Mouse (Mus musculus): Measurements from ENCODE around the gene Slc24a4. TPM values are rescaled to one million over a fixed set of nuclear protein-coding genes. Genes with fewer than 3 reads are reported as not detected.
"Not testable (repeated sequence)": the region's sequence is repeated elsewhere in the genome, so short reads cannot be mapped to it uniquely, and the experiment has no call there.

The Slc24a4 gene
- total RNA-seq, 4 experiments from 2014 or later: 34.2 to 50.2 (median 44.5) TPM

- DNase-seq (ENCODE audit: low spot score in 2 of 2): peak in 1 of 2 experiments; percentile 20
Observed at GRCm38 (mm10) chr12:102164632-102165031, 36.1 kb downstream of the Slc24a4 start.

DNA sequence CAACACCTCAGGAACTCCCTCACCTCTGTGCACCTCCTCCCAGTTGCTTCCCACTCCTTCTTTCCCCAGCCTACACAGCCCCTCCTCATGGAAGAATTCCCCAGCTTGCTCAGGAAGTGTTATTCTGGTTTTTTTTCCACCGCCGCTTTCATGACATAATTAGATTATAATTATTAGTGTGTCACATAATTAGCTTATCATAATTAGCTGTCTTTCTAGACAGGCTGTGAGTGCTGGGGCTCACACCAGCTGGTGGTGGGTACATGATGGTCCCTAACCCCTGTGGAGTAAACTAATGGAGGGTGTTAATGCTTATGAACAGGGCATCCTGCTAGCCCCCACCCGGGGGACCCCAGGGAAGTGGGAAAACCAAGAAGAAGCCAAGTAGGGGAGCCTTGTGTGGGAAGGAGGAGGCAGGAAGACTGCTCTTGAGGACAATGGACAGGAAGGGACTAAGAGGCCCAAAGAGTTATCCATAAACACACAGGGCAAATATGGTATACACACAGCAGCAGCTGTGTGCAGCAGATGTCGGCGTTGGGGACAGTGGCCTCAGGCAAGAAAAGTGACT, 38.2 kb downstream of the Slc24a4 start:
- DNase-seq (ENCODE audit: low spot score in 2 of 2): no peak

- no peak for DNase-seq (ENCODE audit: low spot score in 2 of 2)
Observed at GRCm38 (mm10) chr12:102167302-102167701, 38.8 kb downstream of the Slc24a4 start.

DNA sequence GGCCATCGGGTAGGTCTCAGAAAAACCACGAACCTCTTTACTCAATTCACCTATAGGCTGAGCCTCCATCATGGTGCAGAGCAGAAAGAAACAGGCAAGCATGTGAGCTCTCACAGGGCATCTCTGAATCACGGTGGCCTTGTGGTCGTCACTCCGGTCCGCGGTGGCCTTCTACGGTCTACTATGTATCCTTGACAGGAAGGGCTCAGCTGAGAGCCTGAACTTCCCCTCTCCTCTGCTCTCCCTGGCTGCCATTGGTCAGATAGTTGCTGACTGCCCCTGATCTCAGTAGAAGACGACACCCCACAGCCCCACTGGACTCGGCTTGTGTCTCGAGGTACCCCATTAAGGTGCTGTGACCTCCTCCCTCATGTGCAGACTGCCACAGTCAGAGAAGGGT, 44.2 kb downstream of the Slc24a4 start:
- DNase-seq (ENCODE audit: low spot score in 2 of 2): no peak

GRCm38 (mm10) chr12:102173345-102173744, 44.8 kb downstream of the Slc24a4 start:
- no peak for DNase-seq (ENCODE audit: low spot score in 2 of 2)

DNA sequence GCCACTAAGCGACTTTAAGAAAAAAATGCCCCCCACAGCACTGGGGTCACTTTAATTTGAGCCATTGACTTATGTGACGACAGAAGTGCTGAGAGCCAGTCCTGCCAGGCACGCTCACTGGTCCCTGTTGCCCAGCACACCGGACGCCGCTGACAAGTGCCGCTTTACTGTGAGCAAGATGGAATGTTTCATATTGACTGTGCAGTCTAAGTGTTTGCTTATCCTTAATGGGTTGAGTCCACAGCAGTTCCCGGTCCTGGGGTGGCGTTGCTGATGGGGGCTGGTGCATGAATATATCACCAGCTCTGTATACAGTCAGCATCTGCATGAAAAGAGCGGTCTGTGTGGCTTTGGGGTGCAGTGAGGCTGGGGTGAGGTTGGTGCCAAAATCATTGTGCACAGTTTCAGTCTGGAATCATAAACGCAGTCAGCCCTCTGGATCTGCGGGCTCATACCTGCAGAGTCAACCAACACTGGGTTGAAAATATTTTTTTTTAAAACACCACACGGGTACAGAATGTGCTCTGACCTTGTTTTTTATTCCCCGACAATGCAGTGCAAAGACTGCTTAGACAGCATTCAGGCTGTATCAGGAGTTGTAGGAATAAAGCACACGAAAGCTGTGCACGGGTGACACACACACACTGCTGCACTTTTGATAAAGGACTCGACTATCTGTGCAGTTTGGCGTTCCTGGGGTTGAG, 52.0 kb downstream of the Slc24a4 start:
- DNase-seq (ENCODE audit: low spot score in 2 of 2): no peak

DNA sequence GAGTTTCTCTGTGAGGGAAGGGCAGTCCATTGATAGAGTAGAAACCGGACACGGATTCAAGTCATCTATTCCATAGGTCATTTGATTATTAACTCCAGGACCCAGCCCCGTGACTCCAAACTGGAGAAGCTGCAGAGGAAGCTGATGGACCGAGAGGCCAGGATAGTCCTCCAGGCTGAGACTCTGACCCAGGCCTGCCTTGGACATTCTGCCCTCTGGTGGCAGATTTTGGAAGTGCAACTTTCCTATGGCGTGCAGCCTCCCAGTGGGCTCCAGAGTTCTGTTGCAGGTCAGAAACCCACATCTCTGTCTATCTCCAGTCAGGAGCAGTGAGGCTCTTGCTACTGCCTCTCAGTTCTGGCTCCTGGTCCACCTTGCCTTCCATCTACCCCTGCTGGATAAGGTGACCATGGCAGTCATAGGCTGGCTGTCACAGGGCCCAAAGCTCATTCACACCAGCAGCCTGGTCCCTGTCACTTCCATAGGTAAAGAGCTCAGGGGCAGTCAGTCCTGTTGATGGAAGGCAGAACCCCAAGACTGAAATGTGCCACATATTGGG, 53.3 kb downstream of the Slc24a4 start:
- peak in 1 of 2 experiments; percentile 44 for DNase-seq (ENCODE audit: low spot score in 2 of 2)

DNA sequence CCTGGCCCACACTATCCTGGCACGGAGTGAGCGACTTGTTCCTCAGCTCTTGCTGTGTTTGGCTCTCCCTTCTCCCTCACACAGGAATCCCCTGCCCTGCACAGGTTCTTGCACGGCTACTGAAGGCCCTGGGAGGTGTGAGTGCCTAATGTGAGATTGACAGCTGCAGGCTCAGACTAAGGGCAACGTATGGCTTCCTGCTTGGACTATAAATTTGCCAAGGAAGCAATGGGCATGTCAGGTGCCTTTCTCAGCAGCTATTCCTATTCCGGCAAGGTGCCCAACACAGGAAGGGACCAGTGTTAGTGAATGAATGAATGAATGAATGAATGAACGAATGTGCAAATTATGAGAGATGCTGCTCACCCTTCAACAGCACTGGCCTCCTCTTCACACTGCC, 54.1 kb downstream of the Slc24a4 start:
- no peak for DNase-seq (ENCODE audit: low spot score in 2 of 2)

GRCm38 (mm10) chr12:102183201-102183600, 54.7 kb downstream of the Slc24a4 start:
- DNase-seq (ENCODE audit: low spot score in 2 of 2): no peak

GRCm38 (mm10) chr12:102190820-102191219, 62.3 kb downstream of the Slc24a4 start:
- DNase-seq (ENCODE audit: low spot score in 2 of 2): peak; percentile 67 to 68

- DNase-seq (ENCODE audit: low spot score in 2 of 2): peak in 1 of 2 experiments; percentile 39
Observed at GRCm38 (mm10) chr12:102201516-102201915, 73.0 kb downstream of the Slc24a4 start.

- peak; percentile 34 to 53 for DNase-seq (ENCODE audit: low spot score in 2 of 2)
Observed at GRCm38 (mm10) chr12:102202901-102203300, 74.4 kb downstream of the Slc24a4 start.

DNA sequence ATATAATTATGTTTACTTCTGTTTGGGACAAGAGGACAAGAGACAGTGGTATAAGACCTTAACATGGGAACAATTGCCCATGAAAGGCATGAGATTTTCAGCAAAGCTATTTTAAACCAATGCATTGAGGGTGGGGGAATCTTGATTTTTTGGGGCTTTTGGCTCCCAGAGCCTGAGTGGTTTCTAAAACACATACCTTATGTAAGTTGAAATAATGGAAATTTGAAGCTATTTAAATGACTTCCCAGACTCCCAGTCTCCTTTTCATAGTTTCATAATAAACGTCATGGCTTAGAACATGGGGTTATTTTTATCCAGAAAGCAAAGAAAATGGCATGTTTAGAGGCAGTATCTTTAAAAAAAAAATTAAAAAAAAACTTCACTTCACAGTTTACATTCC, 77.9 kb downstream of the Slc24a4 start:
- no peak for DNase-seq (ENCODE audit: low spot score in 2 of 2)

DNA sequence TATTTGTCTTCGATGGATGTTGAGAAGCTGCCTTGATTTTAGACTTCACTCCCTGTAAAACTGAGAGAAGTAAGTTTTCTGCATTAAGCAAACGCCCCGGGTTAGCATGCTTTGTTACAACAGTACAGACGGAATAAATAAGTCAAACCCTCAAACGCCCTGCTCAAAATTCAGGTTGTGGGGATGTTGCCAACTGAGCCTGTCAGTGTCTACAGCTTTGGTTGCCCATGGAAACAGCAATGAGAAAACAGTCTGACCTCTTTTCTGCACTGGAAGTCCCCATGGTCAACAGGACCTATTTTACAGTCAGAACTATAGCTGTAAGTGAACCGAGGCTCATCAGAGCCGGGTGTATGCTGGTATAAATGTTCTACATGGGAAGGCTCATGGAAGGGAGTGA, 78.7 kb downstream of the Slc24a4 start:
- DNase-seq (ENCODE audit: low spot score in 2 of 2): no peak

GRCm38 (mm10) chr12:102210801-102211200, 82.3 kb downstream of the Slc24a4 start:
- no peak for DNase-seq (ENCODE audit: low spot score in 2 of 2)

- peak; percentile 38 to 57 for DNase-seq (ENCODE audit: low spot score in 2 of 2)
Observed at GRCm38 (mm10) chr12:102223404-102223803, 94.9 kb downstream of the Slc24a4 start.

GRCm38 (mm10) chr12:102224112-102224511, 95.6 kb downstream of the Slc24a4 start:
- not testable (repeated sequence) for DNase-seq (ENCODE audit: low spot score in 2 of 2)

DNA sequence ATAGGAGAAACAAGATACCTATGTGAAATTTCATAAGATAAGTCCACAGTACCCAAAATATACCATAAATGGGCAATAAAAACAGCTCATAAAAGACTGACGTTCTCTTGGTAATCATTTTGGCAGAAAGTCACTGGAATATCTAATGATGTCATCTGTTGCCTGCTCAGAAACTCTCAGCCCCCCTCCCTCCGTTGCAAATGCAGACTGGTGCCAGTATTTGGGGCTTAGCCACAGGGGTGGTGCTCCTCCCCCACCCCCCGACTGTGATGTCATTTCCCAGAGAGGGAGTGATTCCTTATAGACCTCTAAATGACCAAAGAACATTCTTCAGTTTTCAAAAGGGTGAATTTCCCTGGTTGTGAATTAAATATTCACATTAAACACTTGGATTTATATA, 96.6 kb downstream of the Slc24a4 start:
- DNase-seq (ENCODE audit: low spot score in 2 of 2): no peak

GRCm38 (mm10) chr12:102235551-102235950, 107.0 kb downstream of the Slc24a4 start:
- no peak for DNase-seq (ENCODE audit: low spot score in 2 of 2)

DNA sequence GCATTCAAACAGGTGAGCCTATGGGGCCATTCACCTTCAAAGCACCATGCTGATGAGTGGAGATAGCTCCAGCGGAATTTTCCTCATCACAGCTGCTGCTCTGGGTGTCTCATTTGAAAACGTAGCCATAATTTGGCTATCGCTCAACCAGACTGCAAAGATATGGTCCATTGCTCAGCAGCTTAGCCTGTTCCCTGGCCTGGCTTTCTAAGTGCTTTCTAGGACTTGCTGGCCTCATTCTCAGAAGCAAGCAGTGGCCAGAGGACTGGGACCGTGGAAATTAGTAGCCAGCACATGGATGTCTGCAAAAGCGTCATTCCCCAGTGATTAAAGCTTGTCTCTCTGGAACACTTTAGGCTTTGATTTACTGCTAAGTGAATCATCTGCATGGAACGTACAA, 107.8 kb downstream of the Slc24a4 start:
- no peak for DNase-seq (ENCODE audit: low spot score in 2 of 2)

DNA sequence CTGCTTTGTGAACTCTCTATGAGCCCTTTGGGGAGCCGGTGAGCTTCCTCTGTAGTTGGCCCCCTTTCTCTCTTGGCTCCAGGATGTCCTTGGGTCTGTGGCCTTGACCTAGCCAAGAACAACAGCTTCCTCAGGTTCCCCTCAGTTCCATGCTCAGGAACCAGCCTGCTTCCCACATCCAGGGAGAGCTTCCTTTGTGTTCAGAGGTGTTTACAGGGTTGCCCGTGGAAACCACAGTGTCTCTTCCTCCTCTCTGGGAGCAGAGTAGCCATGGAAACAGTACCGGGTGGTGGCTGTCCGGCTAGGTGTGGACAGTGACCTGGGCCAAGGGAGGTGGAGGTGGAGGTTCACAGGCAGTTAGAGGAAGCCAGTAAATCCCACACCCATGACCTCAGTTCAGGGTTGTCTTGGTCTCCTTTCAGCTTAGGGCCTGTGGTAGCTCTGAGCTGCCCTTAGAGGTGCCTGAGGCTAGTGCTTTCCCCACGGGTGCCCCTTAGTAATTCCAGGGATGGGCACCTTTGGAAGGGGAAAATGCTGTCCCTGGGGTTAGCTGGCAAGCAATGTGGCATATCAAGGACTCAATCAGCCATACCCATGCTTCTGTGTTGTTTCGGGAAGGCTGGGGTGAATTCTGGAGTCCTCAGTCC, 113.7 kb downstream of the Slc24a4 start:
- DNase-seq (ENCODE audit: low spot score in 2 of 2): no peak

DNA sequence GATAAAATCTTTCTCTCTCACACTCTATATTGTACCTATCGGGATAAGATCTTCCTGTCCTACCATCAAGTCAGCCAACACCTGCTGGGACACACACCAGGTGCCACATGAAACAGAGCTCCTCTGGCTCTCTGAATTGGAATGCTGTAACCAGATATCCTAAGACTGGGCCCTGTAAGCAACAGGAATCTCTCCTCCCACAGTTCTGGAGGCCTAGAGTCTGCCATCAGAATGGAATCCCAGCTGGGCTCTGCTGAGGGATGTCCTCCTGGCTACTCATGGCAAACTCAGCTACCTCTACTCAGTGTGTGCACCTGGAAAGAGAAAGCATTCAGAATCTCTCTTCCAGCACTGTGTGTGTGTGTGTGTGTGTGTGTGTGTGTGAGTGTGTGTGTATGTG, 115.4 kb downstream of the Slc24a4 start:
- no peak for DNase-seq (ENCODE audit: low spot score in 2 of 2)
